In the genomic region with DNA sequence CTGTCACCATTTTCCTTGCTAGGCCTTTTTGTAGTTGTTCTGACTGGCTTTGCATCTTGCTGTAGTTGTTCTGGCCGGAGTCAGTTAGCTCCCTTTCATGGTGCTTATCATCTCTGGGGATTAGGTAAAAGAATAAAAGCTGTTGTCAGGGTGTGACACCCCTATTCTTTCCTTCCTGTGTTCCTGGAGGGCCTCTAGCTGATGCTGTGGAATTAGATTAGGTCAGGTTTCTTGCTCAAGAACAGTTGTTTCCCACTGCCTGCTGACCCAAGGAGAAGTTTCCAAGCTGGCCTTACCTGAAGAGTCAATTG, we compare ENCODE assay signal across 12 mouse cellular contexts. TPM values are rescaled to one million over a fixed set of nuclear protein-coding genes. Genes with fewer than 3 reads are reported as not detected.
A peak's percentile ranks its signal among the peaks of the same experiment; 100 is the strongest.
DNase-seq lines count a peak whose midpoint lies in the region; ATAC-seq and TF ChIP-seq lines count a peak whose summit lies in the region.
"Had no signal": no experiment of that assay in that cellular context is flagged by ENCODE, and none has a peak within 500 bp of the region (broad histone marks: within the 10 kb centered on the region; RNA-seq: fewer than 3 reads in every experiment).

No protein-coding gene starts in this region.

- H3K4me1 ChIP-seq in forebrain, embryonic 13.5 days: peaks cover 40% of the 10 kb centered on the region
- peaks cover 7% of the 10 kb centered on the region for H3K4me1 ChIP-seq in forebrain, embryonic 11.5 days (replicated peaks; ENCODE audit: control insufficient read depth, insufficient read depth, low read length)
- H3K4me1 ChIP-seq in megakaryocyte, embryonic 14.5 days: peaks cover 99% of the 10 kb centered on the region
- peaks cover 12% of the 10 kb centered on the region; the same call in 1 of the 2 replicates for H3K4me1 ChIP-seq in hindbrain, postnatal 0 days (ENCODE audit: insufficient read depth, low read length)
- peaks cover 9% of the 10 kb centered on the region for H3K4me1 ChIP-seq in neural tube, embryonic 14.5 days (ENCODE audit: control insufficient read depth, insufficient read depth, low read length)

- DNase-seq in forebrain, embryonic 11.5 days (ENCODE audit: low spot score): no peak
- no peak for DNase-seq in hindbrain, postnatal 0 days (ENCODE audit: low spot score)
- DNase-seq in ovary, postnatal 36 days (ENCODE audit: low spot score): no peak
- DNase-seq in urinary bladder, postnatal 36 days (ENCODE audit: low spot score in 2 of 2): no peak
- DNase-seq: layer of hippocampus, postnatal 36 days; lung, postnatal 14 days had no signal

- H3K9ac ChIP-seq in forebrain, embryonic 13.5 days: no peak overlapping the region
- H3K9ac ChIP-seq in forebrain, embryonic 11.5 days (ENCODE audit: low read length): no peak overlapping the region
- H3K9ac ChIP-seq in hindbrain, postnatal 0 days (replicated peaks; ENCODE audit: low read length): no peak overlapping the region
- H3K9ac ChIP-seq in neural tube, embryonic 14.5 days (replicated peaks; ENCODE audit: low read depth, low read length): no peak overlapping the region
- H3K9ac ChIP-seq: intestine, embryonic 15.5 days had no signal

- H3K36me3 ChIP-seq in forebrain, embryonic 13.5 days (ENCODE audit: poor library complexity, severe bottlenecking): no peaks in the 10 kb centered on the region
- no peaks in the 10 kb centered on the region for H3K36me3 ChIP-seq in forebrain, embryonic 11.5 days (ENCODE audit: control insufficient read depth, insufficient read depth, low read length)
- H3K36me3 ChIP-seq in megakaryocyte, embryonic 14.5 days (replicated peaks; ENCODE audit: low read length): peaks cover 8% of the 10 kb centered on the region
- H3K36me3 ChIP-seq in hindbrain, postnatal 0 days (ENCODE audit: insufficient read depth, low read length): no peaks in the 10 kb centered on the region
- no peaks in the 10 kb centered on the region for H3K36me3 ChIP-seq in neural tube, embryonic 14.5 days (ENCODE audit: control insufficient read depth, insufficient read depth, low read length)
- H3K36me3 ChIP-seq: intestine, embryonic 15.5 days had no signal

- no peak for ATAC-seq in forebrain, embryonic 13.5 days
- no peak for ATAC-seq in forebrain, embryonic 11.5 days (replicated peaks; ENCODE audit: low FRiP score)
- no peak for ATAC-seq in megakaryocyte, adult 5-6 weeks (ENCODE audit: poor library complexity, severe bottlenecking)
- ATAC-seq in hindbrain, postnatal 0 days: no peak
- no peak for ATAC-seq in neural tube, embryonic 14.5 days (ENCODE audit: low read depth)
- ATAC-seq: intestine, embryonic 15.5 days had no signal

- H3K4me3 ChIP-seq in forebrain, embryonic 13.5 days: no peak overlapping the region
- no peak overlapping the region for H3K4me3 ChIP-seq in forebrain, embryonic 11.5 days (ENCODE audit: low read depth, low read length)
- peak overlapping the region; percentile 77 for H3K4me3 ChIP-seq in megakaryocyte, embryonic 14.5 days (replicated peaks)
- H3K4me3 ChIP-seq in hindbrain, postnatal 0 days (ENCODE audit: low read length): no peak overlapping the region
- H3K4me3 ChIP-seq in neural tube, embryonic 14.5 days (ENCODE audit: low read depth, low read length): no peak overlapping the region
- H3K4me3 ChIP-seq: intestine, embryonic 15.5 days had no signal

- H3K4me2 ChIP-seq in forebrain, embryonic 13.5 days: no peak overlapping the region
- H3K4me2 ChIP-seq in forebrain, embryonic 11.5 days (ENCODE audit: low read depth, low read length, severe bottlenecking): no peak overlapping the region
- H3K4me2 ChIP-seq in hindbrain, postnatal 0 days (ENCODE audit: low read depth, low read length): no peak overlapping the region
- no peak overlapping the region for H3K4me2 ChIP-seq in neural tube, embryonic 14.5 days (ENCODE audit: low read depth, low read length)
- H3K4me2 ChIP-seq: intestine, embryonic 15.5 days had no signal

- 42% methylated on average over 1 of the region's 1 CpGs for WGBS in forebrain, embryonic 13.5 days
- 28% methylated on average over 1 of the region's 1 CpGs for WGBS in forebrain, embryonic 11.5 days
- WGBS in hindbrain, postnatal 0 days: 70% methylated on average over 1 of the region's 1 CpGs
- 79% methylated on average over 1 of the region's 1 CpGs for WGBS in neural tube, embryonic 14.5 days

- peak overlapping the region; percentile 44 for H3K27ac ChIP-seq in forebrain, embryonic 13.5 days
- H3K27ac ChIP-seq in forebrain, embryonic 11.5 days (ENCODE audit: low read depth, low read length): no peak overlapping the region; the same call in 1 of the 2 replicates
- peak overlapping the region; percentile 12; the same call in 1 of the 2 replicates for H3K27ac ChIP-seq in hindbrain, postnatal 0 days
- peak overlapping the region; percentile 12; the same call in 1 of the 2 replicates for H3K27ac ChIP-seq in neural tube, embryonic 14.5 days (ENCODE audit: low read depth, low read length)
- H3K27ac ChIP-seq: intestine, embryonic 15.5 days had no signal

- no peak for TF ChIP-seq CTCF in hindbrain, postnatal 0 days (IDR thresholded peaks at IDR 0.05; ENCODE audit: low read depth)

- H3K27me3 ChIP-seq in forebrain, embryonic 13.5 days: no peaks in the 10 kb centered on the region
- H3K27me3 ChIP-seq in forebrain, embryonic 11.5 days (ENCODE audit: control insufficient read depth, insufficient read depth, low read length): no peaks in the 10 kb centered on the region
- no peaks in the 10 kb centered on the region for H3K27me3 ChIP-seq in megakaryocyte, embryonic 14.5 days (replicated peaks)
- no peaks in the 10 kb centered on the region for H3K27me3 ChIP-seq in hindbrain, postnatal 0 days (ENCODE audit: insufficient read depth, low read length)
- no peaks in the 10 kb centered on the region for H3K27me3 ChIP-seq in neural tube, embryonic 14.5 days (ENCODE audit: control insufficient read depth, insufficient read depth, low read length)
- H3K27me3 ChIP-seq: intestine, embryonic 15.5 days had no signal

- H3K9me3 ChIP-seq in forebrain, embryonic 13.5 days (replicated peaks): no peaks in the 10 kb centered on the region
- no peaks in the 10 kb centered on the region for H3K9me3 ChIP-seq in forebrain, embryonic 11.5 days (ENCODE audit: control insufficient read depth, low read length)
- H3K9me3 ChIP-seq in megakaryocyte, embryonic 14.5 days: no peaks in the 10 kb centered on the region
- no peaks in the 10 kb centered on the region for H3K9me3 ChIP-seq in hindbrain, postnatal 0 days (ENCODE audit: low read length)
- H3K9me3 ChIP-seq in neural tube, embryonic 14.5 days (ENCODE audit: control insufficient read depth, low read length): no peaks in the 10 kb centered on the region
- H3K9me3 ChIP-seq: intestine, embryonic 15.5 days had no signal

RNA-seq across cellular contexts. Expression of gene Susd6, which starts 22.2 kb away (rescaled TPM):
- polyA plus RNA-seq in forebrain, embryonic 13.5 days (2015; fragmentation: Nextera tagmentation; extraction: Ambion mirVana): 13.8 and 14.0 TPM in 2 replicates
- polyA plus RNA-seq in forebrain, embryonic 11.5 days (2014; fragmentation: Nextera tagmentation; extraction: Ambion mirVana): 19.9 and 21.5 TPM in 2 replicates
- 5.9 and 6.0 TPM in 2 replicates for polyA plus RNA-seq in megakaryocyte, embryonic 14.5 days (2012; ENCODE audit: insufficient read depth, low replicate concordance)
- total RNA-seq in megakaryocyte, adult 5-6 weeks (2015): 26.8 and 26.9 TPM in 2 replicates
- 37.1 and 38.3 TPM in 2 replicates for total RNA-seq in megakaryocyte, adult 5-6 weeks (2017)
- 21.3 and 26.3 TPM in 2 replicates for total RNA-seq in hindbrain, postnatal 0 days (2014; rRNA removed)
- 9.2 and 9.9 TPM in 2 replicates for polyA plus RNA-seq in hindbrain, postnatal 0 days (2015; fragmentation: Nextera tagmentation; extraction: Ambion mirVana)
- polyA plus RNA-seq in neural tube, embryonic 14.5 days (2014; fragmentation: Nextera tagmentation; extraction: Ambion mirVana): 11.6 and 13.6 TPM in 2 replicates

RNA-seq across cellular contexts. Expression of gene Ccdc177, which starts 52.0 kb away (rescaled TPM):
- polyA plus RNA-seq in forebrain, embryonic 13.5 days (2015; fragmentation: Nextera tagmentation; extraction: Ambion mirVana): 4.6 and 4.7 TPM in 2 replicates
- polyA plus RNA-seq in forebrain, embryonic 11.5 days (2014; fragmentation: Nextera tagmentation; extraction: Ambion mirVana): 5.1 and 6.8 TPM in 2 replicates
- not detected in 2 replicates for polyA plus RNA-seq in megakaryocyte, embryonic 14.5 days (2012; ENCODE audit: insufficient read depth, low replicate concordance)
- total RNA-seq in megakaryocyte, adult 5-6 weeks (2015): not detected in 2 replicates
- not detected in 2 replicates for total RNA-seq in megakaryocyte, adult 5-6 weeks (2017)
- 18.6 and 23.7 TPM in 2 replicates for total RNA-seq in hindbrain, postnatal 0 days (2014; rRNA removed)
- polyA plus RNA-seq in hindbrain, postnatal 0 days (2015; fragmentation: Nextera tagmentation; extraction: Ambion mirVana): 1.8 and 2.0 TPM in 2 replicates
- 3.1 and 3.6 TPM in 2 replicates for polyA plus RNA-seq in neural tube, embryonic 14.5 days (2014; fragmentation: Nextera tagmentation; extraction: Ambion mirVana)
- polyA plus RNA-seq: C2C12 had no signal
